Mouse (Mus musculus): ENCODE results near the gene Rlbp1. TPM values are rescaled to one million over a fixed set of nuclear protein-coding genes. Genes with fewer than 3 reads are reported as not detected.

The Rlbp1 gene
- polyA plus RNA-seq, 1 experiment, result 0.33 TPM

DNA sequence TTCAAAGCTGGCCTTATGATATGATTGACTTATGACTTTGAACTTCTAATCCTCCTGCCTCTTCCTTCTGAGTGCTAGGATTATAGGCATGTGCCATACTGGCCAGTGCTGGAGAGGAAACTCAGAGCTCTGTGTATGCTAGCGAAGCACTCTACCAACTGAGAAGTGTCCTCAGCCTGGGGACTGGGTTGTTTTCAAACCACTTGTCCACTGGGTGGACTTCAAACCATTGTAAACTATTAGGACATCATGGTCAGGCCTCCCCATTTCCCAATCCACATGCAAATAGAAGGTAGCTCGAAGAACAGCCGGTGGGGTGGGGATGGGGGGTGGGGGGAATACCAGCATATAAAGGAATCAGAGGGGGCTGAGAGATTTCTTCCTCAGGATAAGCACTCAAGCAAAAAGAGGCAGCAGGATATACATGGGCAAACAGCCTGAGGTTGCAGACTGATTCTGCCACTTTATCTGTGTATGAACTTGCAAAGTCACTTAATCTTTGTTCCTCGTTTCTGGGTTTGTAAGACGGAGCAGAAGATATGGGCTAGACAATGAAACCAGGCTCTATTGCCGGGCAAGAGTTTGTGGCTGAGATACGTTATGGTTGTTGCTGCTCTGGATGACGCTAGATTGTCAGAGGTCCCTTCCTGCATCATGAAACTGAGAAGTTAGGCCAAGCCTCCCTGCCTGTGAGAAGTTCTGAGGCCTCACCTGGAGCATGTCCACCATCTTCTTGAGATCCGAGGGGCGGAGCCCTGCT is 10.2 kb downstream of the Rlbp1 start:
- H3K4me1 ChIP-seq (ENCODE audit: control insufficient read depth, insufficient read depth, low read length), result no peaks in the 10 kb centered on the region
- no peaks in the 10 kb centered on the region for H3K27me3 ChIP-seq (replicated peaks; ENCODE audit: control insufficient read depth, insufficient read depth, low read length)
- WGBS, result 84% methylated on average over 10 of the region's 10 CpGs
- H3K36me3 ChIP-seq (ENCODE audit: control insufficient read depth, insufficient read depth, low read length), result no peaks in the 10 kb centered on the region
- H3K27ac ChIP-seq (ENCODE audit: insufficient read depth, low read depth, low read length), result no peak overlapping the region
- TF ChIP-seq CTCF (conservative IDR thresholded peaks at IDR 0.05; ENCODE audit: insufficient read depth, insufficient read length, low read depth, low read length) (no peak), POLR2A (IDR thresholded peaks at IDR 0.05; ENCODE audit: low read depth, low read length) (no peak)
- DNase-seq, result no peak
- no peak overlapping the region for H3K4me3 ChIP-seq (ENCODE audit: insufficient read depth, low read depth, low read length)

DNA sequence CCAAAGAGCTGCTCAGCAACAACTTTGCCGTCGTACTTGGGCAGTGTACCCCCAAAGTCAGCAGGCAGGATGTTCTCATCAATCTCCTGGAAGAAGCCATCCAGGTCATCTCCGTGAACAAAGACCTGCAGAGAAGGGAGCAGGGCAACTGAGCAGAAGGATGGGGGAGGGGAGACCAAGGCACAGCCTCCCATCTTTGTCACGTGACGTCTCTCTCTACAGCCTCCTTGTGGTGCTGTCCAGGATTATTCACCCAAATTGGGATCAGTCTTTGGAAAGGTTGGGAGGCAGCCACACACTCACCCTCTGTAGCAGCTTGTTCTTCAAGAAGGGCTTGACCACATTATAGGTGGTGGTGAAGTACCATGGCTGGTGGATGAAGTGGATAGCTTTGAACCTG is 11.3 kb downstream of the Rlbp1 start:
- H3K4me3 ChIP-seq (ENCODE audit: insufficient read depth, low read depth, low read length), result no peak overlapping the region
- no peaks in the 10 kb centered on the region for H3K4me1 ChIP-seq (ENCODE audit: control insufficient read depth, insufficient read depth, low read length)
- no peak overlapping the region for H3K27ac ChIP-seq (ENCODE audit: insufficient read depth, low read depth, low read length)
- no peak for DNase-seq
- WGBS, result 62% methylated on average over 5 of the region's 5 CpGs
- TF ChIP-seq POLR2A (IDR thresholded peaks at IDR 0.05; ENCODE audit: low read depth, low read length), result no peak
- no peak for TF ChIP-seq CTCF (conservative IDR thresholded peaks at IDR 0.05; ENCODE audit: insufficient read depth, insufficient read length, low read depth, low read length)
- no peaks in the 10 kb centered on the region for H3K27me3 ChIP-seq (replicated peaks; ENCODE audit: control insufficient read depth, insufficient read depth, low read length)
- H3K36me3 ChIP-seq (ENCODE audit: control insufficient read depth, insufficient read depth, low read length), result no peaks in the 10 kb centered on the region

DNA sequence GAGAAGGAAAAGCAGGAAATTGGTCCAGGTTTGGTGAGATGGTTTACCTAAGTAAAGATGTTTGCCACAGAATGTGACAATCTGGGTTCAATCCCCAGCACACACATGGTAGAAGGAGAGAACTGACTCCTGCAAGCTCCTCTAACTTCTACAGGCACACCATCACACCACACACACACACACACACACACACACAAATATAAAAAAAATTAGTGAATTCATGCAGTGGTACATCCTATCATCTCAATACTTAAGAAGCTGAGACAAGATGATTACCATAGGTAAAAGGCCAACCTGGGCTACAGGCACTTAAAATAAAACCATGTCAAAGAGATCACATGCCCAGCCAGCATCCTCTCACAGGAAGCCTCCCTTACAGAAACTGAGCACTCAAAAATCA is 12.8 kb downstream of the Rlbp1 start:
- no peak for TF ChIP-seq POLR2A (IDR thresholded peaks at IDR 0.05; ENCODE audit: low read depth, low read length)
- TF ChIP-seq CTCF (conservative IDR thresholded peaks at IDR 0.05; ENCODE audit: insufficient read depth, insufficient read length, low read depth, low read length), result no peak
- Histone ChIP-seq H3K36me3 (ENCODE audit: control insufficient read depth, insufficient read depth, low read length) (no peaks in the 10 kb centered on the region), H3K4me3 (ENCODE audit: insufficient read depth, low read depth, low read length) (no peak overlapping the region), H3K27me3 (replicated peaks; ENCODE audit: control insufficient read depth, insufficient read depth, low read length) (no peaks in the 10 kb centered on the region), H3K4me1 (ENCODE audit: control insufficient read depth, insufficient read depth, low read length) (no peaks in the 10 kb centered on the region), H3K27ac (ENCODE audit: insufficient read depth, low read depth, low read length) (no peak overlapping the region)
- no peak for DNase-seq

DNA sequence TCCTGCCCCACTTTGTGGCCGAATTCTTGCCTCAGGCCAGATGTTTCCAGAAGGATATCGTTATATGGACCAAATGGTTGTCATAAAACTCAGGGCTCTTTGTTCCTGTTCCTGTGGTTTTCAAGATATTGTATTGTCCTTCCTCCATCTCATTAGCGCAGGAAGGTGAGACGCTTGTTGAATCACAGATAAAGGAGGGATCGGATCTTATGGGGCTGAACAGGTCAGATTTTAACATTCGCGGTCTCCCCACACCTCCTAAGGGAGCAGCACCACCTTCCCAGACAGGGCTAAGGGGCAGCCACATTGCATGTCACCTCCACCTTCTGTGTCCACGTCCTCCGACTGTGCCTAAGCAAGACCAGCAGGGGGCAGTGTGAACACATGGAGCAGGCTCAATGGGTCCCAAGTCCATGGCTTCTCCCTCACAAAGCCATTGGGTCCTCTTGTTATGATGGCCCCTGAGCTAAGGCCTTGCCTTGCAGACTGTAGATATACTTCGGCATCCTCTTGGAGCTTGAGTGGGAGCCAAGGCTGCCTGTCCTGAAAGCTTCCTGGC is 15.4 kb downstream of the Rlbp1 start:
- peak; percentile 70 for DNase-seq
- no peak overlapping the region for H3K4me3 ChIP-seq (ENCODE audit: insufficient read depth, low read depth, low read length)
- no peaks in the 10 kb centered on the region for H3K4me1 ChIP-seq (ENCODE audit: control insufficient read depth, insufficient read depth, low read length)
- TF ChIP-seq CTCF (conservative IDR thresholded peaks at IDR 0.05; ENCODE audit: insufficient read depth, insufficient read length, low read depth, low read length) (peak; percentile 99), POLR2A (IDR thresholded peaks at IDR 0.05; ENCODE audit: low read depth, low read length) (no peak)
- WGBS, result 26% methylated on average over 10 of the region's 10 CpGs
- no peaks in the 10 kb centered on the region for H3K36me3 ChIP-seq (ENCODE audit: control insufficient read depth, insufficient read depth, low read length)
- no peaks in the 10 kb centered on the region for H3K27me3 ChIP-seq (replicated peaks; ENCODE audit: control insufficient read depth, insufficient read depth, low read length)
- H3K27ac ChIP-seq (ENCODE audit: insufficient read depth, low read depth, low read length), result no peak overlapping the region

DNA sequence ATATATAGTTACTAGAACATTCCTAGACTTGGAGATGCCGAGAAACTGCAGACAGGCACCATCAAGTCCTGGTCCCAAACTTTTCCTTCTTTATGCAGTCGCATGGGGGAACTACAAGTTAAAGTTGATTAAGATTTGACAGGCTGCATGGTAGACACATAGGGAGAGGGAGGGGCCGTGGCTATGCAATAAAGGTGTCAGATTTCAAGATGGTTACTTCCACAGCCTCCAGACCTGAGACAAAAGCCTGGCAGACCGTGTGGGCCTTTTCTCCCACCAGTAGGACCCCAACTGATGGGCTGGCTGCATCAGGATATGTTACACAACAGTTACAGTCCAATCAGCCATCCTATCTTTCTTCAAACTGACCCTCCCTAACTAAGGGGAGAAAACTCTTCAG is 17.4 kb downstream of the Rlbp1 start:
- no peak for DNase-seq
- Histone ChIP-seq H3K36me3 (ENCODE audit: control insufficient read depth, insufficient read depth, low read length) (no peaks in the 10 kb centered on the region), H3K27ac (ENCODE audit: insufficient read depth, low read depth, low read length) (no peak overlapping the region), H3K4me1 (ENCODE audit: control insufficient read depth, insufficient read depth, low read length) (no peaks in the 10 kb centered on the region), H3K4me3 (ENCODE audit: insufficient read depth, low read depth, low read length) (no peak overlapping the region), H3K27me3 (replicated peaks; ENCODE audit: control insufficient read depth, insufficient read depth, low read length) (no peaks in the 10 kb centered on the region)
- TF ChIP-seq POLR2A (IDR thresholded peaks at IDR 0.05; ENCODE audit: low read depth, low read length), result no peak
- no peak for TF ChIP-seq CTCF (conservative IDR thresholded peaks at IDR 0.05; ENCODE audit: insufficient read depth, insufficient read length, low read depth, low read length)
- 30% methylated on average over 4 of the region's 4 CpGs for WGBS

DNA sequence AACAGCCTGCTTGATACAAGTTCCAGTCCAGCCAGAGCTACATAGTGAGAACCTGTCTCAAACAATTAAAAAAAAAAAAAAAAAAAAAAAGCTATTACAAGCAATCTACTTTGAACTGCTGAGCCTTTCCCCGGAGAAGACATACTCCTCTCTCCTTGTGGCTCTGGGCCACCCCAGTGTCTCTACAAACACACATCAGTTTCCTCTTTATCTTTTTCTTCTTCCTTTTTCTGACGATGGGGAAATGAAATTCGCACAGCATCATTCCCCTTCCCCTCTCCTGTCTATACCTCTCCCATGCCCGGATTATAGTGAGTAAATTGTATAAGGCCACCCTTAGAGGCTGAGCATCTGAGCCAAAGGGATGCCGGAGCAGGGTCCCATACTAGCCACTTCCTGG is 18.2 kb downstream of the Rlbp1 start:
- no peak for TF ChIP-seq POLR2A (IDR thresholded peaks at IDR 0.05; ENCODE audit: low read depth, low read length)
- no peak for TF ChIP-seq CTCF (conservative IDR thresholded peaks at IDR 0.05; ENCODE audit: insufficient read depth, insufficient read length, low read depth, low read length)
- WGBS, result 69% methylated on average over 5 of the region's 5 CpGs
- no peak for DNase-seq
- no peaks in the 10 kb centered on the region for H3K36me3 ChIP-seq (ENCODE audit: control insufficient read depth, insufficient read depth, low read length)
- H3K4me1 ChIP-seq (ENCODE audit: control insufficient read depth, insufficient read depth, low read length), result no peaks in the 10 kb centered on the region
- no peak overlapping the region for H3K4me3 ChIP-seq (ENCODE audit: insufficient read depth, low read depth, low read length)
- no peaks in the 10 kb centered on the region for H3K27me3 ChIP-seq (replicated peaks; ENCODE audit: control insufficient read depth, insufficient read depth, low read length)
- H3K27ac ChIP-seq (ENCODE audit: insufficient read depth, low read depth, low read length), result no peak overlapping the region

DNA sequence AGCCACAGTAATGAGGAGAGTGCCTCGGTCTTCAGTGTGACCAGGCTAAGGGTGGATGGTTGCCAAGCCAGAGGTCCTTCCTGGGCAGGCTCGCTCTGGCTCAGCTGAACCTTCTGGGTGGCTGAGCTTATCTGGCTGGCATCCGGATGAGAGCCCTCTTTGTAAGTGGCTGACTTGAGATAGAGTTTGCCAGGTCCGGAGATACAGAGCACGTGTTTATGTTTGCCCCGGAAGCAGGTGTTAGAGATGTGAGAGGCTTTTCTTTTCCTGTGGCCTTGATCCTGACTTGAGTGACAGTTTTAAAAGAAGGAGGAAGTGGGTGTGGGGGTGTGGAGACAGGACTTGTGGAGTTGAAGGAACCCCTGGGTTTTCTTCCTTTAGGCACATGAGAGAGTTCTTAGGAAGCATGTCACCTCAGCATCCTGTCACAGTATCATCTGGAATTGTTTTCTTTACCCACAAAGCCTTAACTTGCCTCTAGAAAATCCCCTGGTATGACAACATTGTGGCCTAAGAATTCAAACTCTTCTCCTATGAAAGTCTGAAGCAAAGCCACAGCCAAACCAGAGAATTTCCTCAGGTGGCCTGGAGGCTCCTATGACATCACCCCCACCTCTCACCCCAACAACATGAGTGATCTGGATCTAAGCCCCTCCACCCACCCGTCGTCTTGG is 23.3 kb downstream of the Rlbp1 start:
- Histone ChIP-seq H3K4me3 (ENCODE audit: insufficient read depth, low read depth, low read length) (no peak overlapping the region), H3K27me3 (replicated peaks; ENCODE audit: control insufficient read depth, insufficient read depth, low read length) (no peaks in the 10 kb centered on the region), H3K36me3 (ENCODE audit: control insufficient read depth, insufficient read depth, low read length) (peaks cover 1% of the 10 kb centered on the region; the same call in 1 of the 2 replicates), H3K4me1 (ENCODE audit: control insufficient read depth, insufficient read depth, low read length) (no peaks in the 10 kb centered on the region), H3K27ac (ENCODE audit: insufficient read depth, low read depth, low read length) (no peak overlapping the region)
- WGBS, result 46% methylated on average over 8 of the region's 8 CpGs
- peak; percentile 43 for DNase-seq
- no peak for TF ChIP-seq POLR2A (IDR thresholded peaks at IDR 0.05; ENCODE audit: low read depth, low read length)
- no peak for TF ChIP-seq CTCF (conservative IDR thresholded peaks at IDR 0.05; ENCODE audit: insufficient read depth, insufficient read length, low read depth, low read length)

Measured in kidney, adult 2 months (tissue).